Mouse (Mus musculus) hindbrain, embryonic 15.5 days (tissue): ENCODE data around the gene Bcl2l15. TPM values are rescaled to one million over a fixed set of nuclear protein-coding genes. Genes with fewer than 3 reads are reported as not detected.
"Not testable (repeated sequence)": the region's sequence is repeated elsewhere in the genome, so short reads cannot be mapped to it uniquely, and the experiment has no call there.

Source experiments
- ATAC-seq: fragments of 200-750 bp; cut with Nextera tagmentation; 2 replicates; pipeline ENCODE4 v1.8.0; 2017; ENCODE audit warnings: low read depth, moderate number of reproducible peaks, moderate TSS enrichment; ENCODE audit not compliant: low FRiP score
- H3K27ac ChIP-seq: fragments of 300-500 bp; sonication (generic); replicated peaks from 2 replicates; pipeline ENCODE4 v1.5.1; 2015; ENCODE audit warnings: mild to moderate bottlenecking, inconsistent platforms
- H3K27me3 ChIP-seq: fragments of 300-500 bp; sonication (generic); 2 replicates; pipeline ENCODE4 v1.6.1; 2015; ENCODE audit warnings: control low read depth, inconsistent platforms
- H3K36me3 ChIP-seq: fragments of 300-500 bp; sonication (generic); 2 replicates; pipeline ENCODE4 v1.6.1; 2015; ENCODE audit warnings: control low read depth, inconsistent platforms
- H3K4me1 ChIP-seq: fragments of 300-500 bp; sonication (generic); replicated peaks from 2 replicates; pipeline ENCODE4 v1.6.1; 2015; ENCODE audit warnings: control low read depth, inconsistent platforms
- H3K4me2 ChIP-seq: fragments of 300-500 bp; sonication (generic); 2 replicates; pipeline ENCODE4 v1.6.1; 2015; ENCODE audit warnings: moderate library complexity, mild to moderate bottlenecking, inconsistent platforms
- H3K4me3 ChIP-seq: fragments of 300-500 bp; sonication (generic); 2 replicates; pipeline ENCODE4 v1.5.1; 2015; ENCODE audit warnings: mild to moderate bottlenecking, inconsistent platforms
- H3K9ac ChIP-seq: fragments of 300-500 bp; sonication (generic); 2 replicates; pipeline ENCODE4 v1.6.1; 2015; ENCODE audit warnings: inconsistent platforms
- H3K9me3 ChIP-seq: fragments of 300-500 bp; sonication (generic); 2 replicates; pipeline ENCODE4 v1.6.1; 2016; ENCODE audit warnings: control low read depth, inconsistent platforms
- WGBS: fragments of 180-500 bp; shearing (Covaris S2); methylation state at CpG from one replicate; pipeline ENCODE4 v1.1.7; 2015; 5-methylcytosine and 5-hydroxymethylcytosine counted together
- polyA plus RNA-seq: library from polyadenylated mRNA; unstranded; fragments of >200 nt; fragmentation: Nextera tagmentation; extraction: Ambion mirVana; gene quantifications from 2 replicates; pipeline ENCODE4 v1.2.1, GENCODE M21; 2015

The Bcl2l15 gene
- polyA plus RNA-seq, 1 experiment from 2014 or later = 0.36 TPM

- H3K27me3 ChIP-seq = no peaks in the 10 kb centered on the region
- H3K4me2 ChIP-seq = no peak overlapping the region
- no peaks in the 10 kb centered on the region for H3K9me3 ChIP-seq
- H3K36me3 ChIP-seq = no peaks in the 10 kb centered on the region
- H3K27ac ChIP-seq = no peak overlapping the region
- ATAC-seq = no peak
- no peak overlapping the region for H3K9ac ChIP-seq
- 82% methylated on average over 6 of the region's 6 CpGs for WGBS
- no peaks in the 10 kb centered on the region for H3K4me1 ChIP-seq
- H3K4me3 ChIP-seq = no peak overlapping the region
Measured at GRCm38 (mm10) chr3:103835272-103835950, 3.0 kb downstream of the Bcl2l15 start.

GRCm38 (mm10) chr3:103835951-103836310, 3.5 kb downstream of the Bcl2l15 start:
- H3K9me3 ChIP-seq = no peaks in the 10 kb centered on the region
- H3K4me1 ChIP-seq = no peaks in the 10 kb centered on the region
- H3K4me3 ChIP-seq = no peak overlapping the region
- no peak overlapping the region for H3K27ac ChIP-seq
- ATAC-seq = no peak
- 81% methylated on average over 10 of the region's 10 CpGs for WGBS
- H3K4me2 ChIP-seq = no peak overlapping the region
- H3K9ac ChIP-seq = no peak overlapping the region
- H3K27me3 ChIP-seq = no peaks in the 10 kb centered on the region
- H3K36me3 ChIP-seq = no peaks in the 10 kb centered on the region

GRCm38 (mm10) chr3:103836453-103836852, 4.1 kb downstream of the Bcl2l15 start:
- ATAC-seq = no peak
- Histone ChIP-seq H3K4me2 (no peak overlapping the region), H3K9ac (no peak overlapping the region), H3K36me3 (no peaks in the 10 kb centered on the region), H3K27me3 (no peaks in the 10 kb centered on the region), H3K27ac (no peak overlapping the region), H3K4me3 (no peak overlapping the region), H3K4me1 (no peaks in the 10 kb centered on the region), H3K9me3 (no peaks in the 10 kb centered on the region)
- 97% methylated on average over 5 of the region's 5 CpGs for WGBS

GRCm38 (mm10) chr3:103839711-103840110, 7.3 kb downstream of the Bcl2l15 start:
- H3K9me3 ChIP-seq = no peaks in the 10 kb centered on the region
- WGBS = 95% methylated on average over 6 of the region's 6 CpGs

GRCm38 (mm10) chr3:103840195-103840594, 7.8 kb downstream of the Bcl2l15 start:
- not testable (repeated sequence) for H3K4me3 ChIP-seq, H3K27ac ChIP-seq, H3K4me2 ChIP-seq, H3K27me3 ChIP-seq, ATAC-seq, H3K36me3 ChIP-seq, H3K9ac ChIP-seq, H3K9me3 ChIP-seq, H3K4me1 ChIP-seq
- 73% methylated on average over 3 of the region's 3 CpGs for WGBS

More at GRCm38 (mm10) chr3:103839711-103840110, 7.3 kb downstream of the Bcl2l15 start:
- no peaks in the 10 kb centered on the region for H3K36me3 ChIP-seq
- no peak overlapping the region for H3K27ac ChIP-seq
- H3K27me3 ChIP-seq = no peaks in the 10 kb centered on the region
- no peak for ATAC-seq
- no peaks in the 10 kb centered on the region for H3K4me1 ChIP-seq
- no peak overlapping the region for H3K4me2 ChIP-seq
- no peak overlapping the region for H3K9ac ChIP-seq
- no peak overlapping the region for H3K4me3 ChIP-seq

- not testable (repeated sequence) for H3K9ac ChIP-seq, H3K27me3 ChIP-seq, H3K4me2 ChIP-seq, H3K4me1 ChIP-seq, H3K36me3 ChIP-seq, H3K27ac ChIP-seq, H3K4me3 ChIP-seq, ATAC-seq, H3K9me3 ChIP-seq
- WGBS = 86% methylated on average over 7 of the region's 7 CpGs
Measured at GRCm38 (mm10) chr3:103840946-103841345, 8.5 kb downstream of the Bcl2l15 start.

- no peak overlapping the region for H3K27ac ChIP-seq
- 81% methylated on average over 9 of the region's 9 CpGs for WGBS
- no peak overlapping the region for H3K9ac ChIP-seq
- no peak overlapping the region for H3K4me2 ChIP-seq
- ATAC-seq = no peak
- no peaks in the 10 kb centered on the region for H3K9me3 ChIP-seq
- H3K4me3 ChIP-seq = no peak overlapping the region
- H3K4me1 ChIP-seq = no peaks in the 10 kb centered on the region
- H3K27me3 ChIP-seq = no peaks in the 10 kb centered on the region
- no peaks in the 10 kb centered on the region for H3K36me3 ChIP-seq
Measured at GRCm38 (mm10) chr3:103850644-103851363, 18.4 kb downstream of the Bcl2l15 start.

GRCm38 (mm10) chr3:103851481-103851880, 19.1 kb downstream of the Bcl2l15 start:
- no peak overlapping the region for H3K27ac ChIP-seq
- H3K4me3 ChIP-seq = no peak overlapping the region
- ATAC-seq = no peak
- H3K9me3 ChIP-seq = no peaks in the 10 kb centered on the region
- H3K4me1 ChIP-seq = no peaks in the 10 kb centered on the region
- 90% methylated on average over 6 of the region's 6 CpGs for WGBS
- H3K36me3 ChIP-seq = no peaks in the 10 kb centered on the region
- H3K27me3 ChIP-seq = no peaks in the 10 kb centered on the region
- H3K9ac ChIP-seq = no peak overlapping the region
- H3K4me2 ChIP-seq = no peak overlapping the region

- Histone ChIP-seq H3K27me3 (no peaks in the 10 kb centered on the region), H3K27ac (no peak overlapping the region), H3K4me1 (no peaks in the 10 kb centered on the region), H3K36me3 (no peaks in the 10 kb centered on the region), H3K4me2 (no peak overlapping the region), H3K4me3 (no peak overlapping the region), H3K9ac (no peak overlapping the region), H3K9me3 (no peaks in the 10 kb centered on the region)
- no peak for ATAC-seq
- WGBS = 89% methylated on average over 8 of the region's 8 CpGs
Measured at GRCm38 (mm10) chr3:103851882-103852281, 19.5 kb downstream of the Bcl2l15 start.

GRCm38 (mm10) chr3:103852565-103853299, 20.3 kb downstream of the Bcl2l15 start:
- WGBS = 62% methylated on average over 3 of the region's 3 CpGs
- ATAC-seq = no peak
- H3K4me3 ChIP-seq = no peak overlapping the region
- no peak overlapping the region for H3K9ac ChIP-seq
- no peak overlapping the region for H3K4me2 ChIP-seq
- H3K27me3 ChIP-seq = no peaks in the 10 kb centered on the region
- no peak overlapping the region for H3K27ac ChIP-seq
- no peaks in the 10 kb centered on the region for H3K4me1 ChIP-seq
- no peaks in the 10 kb centered on the region for H3K36me3 ChIP-seq
- H3K9me3 ChIP-seq = no peaks in the 10 kb centered on the region

- Histone ChIP-seq H3K9me3 (no peaks in the 10 kb centered on the region), H3K36me3 (no peaks in the 10 kb centered on the region), H3K27ac (no peak overlapping the region), H3K27me3 (no peaks in the 10 kb centered on the region), H3K4me1 (no peaks in the 10 kb centered on the region), H3K4me3 (no peak overlapping the region), H3K4me2 (no peak overlapping the region), H3K9ac (no peak overlapping the region)
- 51% methylated on average over 8 of the region's 8 CpGs for WGBS
- ATAC-seq = no peak
Measured at GRCm38 (mm10) chr3:103853804-103854203, 21.4 kb downstream of the Bcl2l15 start.

- WGBS = 89% methylated on average over 7 of the region's 7 CpGs
- Histone ChIP-seq H3K27ac (no peak overlapping the region), H3K4me1 (no peaks in the 10 kb centered on the region), H3K4me3 (no peak overlapping the region), H3K9ac (no peak overlapping the region), H3K4me2 (no peak overlapping the region), H3K36me3 (no peaks in the 10 kb centered on the region), H3K9me3 (no peaks in the 10 kb centered on the region), H3K27me3 (no peaks in the 10 kb centered on the region)
- no peak for ATAC-seq
Measured at GRCm38 (mm10) chr3:103857036-103857805, 24.8 kb downstream of the Bcl2l15 start.
